Mouse (Mus musculus): Measurements from ENCODE around the gene Cybc1.
A peak's percentile ranks its signal among the peaks of the same experiment; 100 is the strongest.

DNA sequence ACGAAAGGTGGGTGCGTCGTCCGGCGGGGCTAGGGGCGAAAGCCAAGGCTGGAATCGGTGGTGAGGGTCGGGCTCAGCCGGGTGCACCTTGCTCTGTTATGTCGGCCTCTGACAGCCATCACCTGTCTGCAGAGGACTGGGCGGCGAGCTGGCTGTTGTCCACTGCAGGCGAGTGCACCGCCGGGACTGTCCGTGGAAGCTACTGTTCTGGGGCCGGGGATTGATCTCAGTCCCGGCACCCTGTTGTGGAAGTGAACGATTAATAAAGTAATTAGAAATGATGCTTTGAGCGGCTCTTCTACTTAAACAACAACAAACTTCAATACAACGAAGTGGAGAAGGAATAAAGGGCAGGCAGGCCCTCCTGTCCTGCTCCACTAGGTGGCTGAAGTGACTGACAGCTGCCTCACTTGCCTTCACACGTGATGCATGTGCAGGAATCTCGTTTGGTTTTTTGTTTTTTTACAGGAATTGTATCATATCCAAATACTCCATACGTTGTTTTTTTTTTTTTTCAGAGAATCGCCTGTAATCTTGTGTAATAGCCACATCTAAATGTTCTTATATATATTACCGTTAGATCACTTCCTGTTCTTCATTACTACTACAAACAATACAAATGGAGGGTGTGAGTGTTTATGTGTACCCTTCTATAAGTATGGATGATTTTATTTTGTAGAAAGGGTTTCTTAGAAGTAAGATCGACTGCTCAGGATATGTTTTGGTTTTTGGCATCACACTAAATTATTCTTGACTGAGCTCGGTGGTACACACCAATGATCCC lies 8.4 kb upstream of the Cybc1 start:
- TF ChIP-seq TCF12 (IDR thresholded peaks at IDR 0.05; ENCODE audit: insufficient read depth, poor library complexity, severe bottlenecking) (no peak), POLR2A (IDR thresholded peaks at IDR 0.05; ENCODE audit: insufficient read length, low read depth) (no peak), CEBPB (IDR thresholded peaks at IDR 0.05; ENCODE audit: insufficient read depth, poor library complexity, severe bottlenecking) (no peak), POLR2AphosphoS2 (IDR thresholded peaks at IDR 0.05; ENCODE audit: insufficient read length, low read depth) (no peak), MAX (IDR thresholded peaks at IDR 0.05; ENCODE audit: low read depth) (no peak), MYOD1 (IDR thresholded peaks at IDR 0.05; ENCODE audit: control insufficient read depth in 1 of 3, insufficient read length in 2 of 3, low read depth in 2 of 3) (peak in 2 of 3 experiments; percentile 5 to 53), TCF3 (IDR thresholded peaks at IDR 0.05; ENCODE audit: insufficient read length, low read depth) (no peak)
